Mouse (Mus musculus) stomach, postnatal 0 days (tissue): ENCODE measurements at regions not wholly inside any gene's neighbourhood (a gene's known extent, or its start where the extent isn't known, plus 50 kb on each side); places are given as distances from the start of the nearest gene placed in this dataset.

Experiments
- CTCF ChIP-seq: IDR thresholded peaks from 2 replicates; pipeline ENCODE4 v1.5.1; 2016; ENCODE audit warnings: antibody characterized with exemption, low read depth, mild to moderate bottlenecking, moderate library complexity
- EP300 ChIP-seq: optimal IDR thresholded peaks from 2 replicates; pipeline ENCODE3; 2016; ENCODE audit warnings: antibody characterized with exemption

- no peak for TF ChIP-seq EP300
- no peak for TF ChIP-seq CTCF
Observed at GRCm38 (mm10) chr8:89372761-89373160, 328.8 kb upstream of the Sall1 start.
